Mouse (Mus musculus): Measurements from ENCODE around the gene Efcab9. TPM values are rescaled to one million over a fixed set of nuclear protein-coding genes. Genes with fewer than 3 reads are reported as not detected.

Gene Efcab9
- polyA plus RNA-seq, 1 experiment from 2014 or later = not detected

GRCm38 (mm10) chr11:32495283-32495682, 36.6 kb downstream of the Efcab9 start:
- 81% methylated on average over 2 of the region's 2 CpGs for WGBS
- Histone ChIP-seq H3K9ac (ENCODE audit: low read depth, low read length) (no peak overlapping the region), H3K4me3 (ENCODE audit: low read depth, low read length) (no peak overlapping the region), H3K4me2 (ENCODE audit: low read length) (no peak overlapping the region), H3K4me1 (ENCODE audit: control insufficient read depth, insufficient read depth, low read length) (peaks cover 2% of the 10 kb centered on the region; the same call in 1 of the 2 replicates), H3K27ac (ENCODE audit: low read length) (no peak overlapping the region), H3K27me3 (ENCODE audit: control insufficient read depth, insufficient read depth, low read depth, low read length) (no peaks in the 10 kb centered on the region), H3K9me3 (replicated peaks; ENCODE audit: control insufficient read depth, low read length, poor library complexity, severe bottlenecking) (no peaks in the 10 kb centered on the region), H3K36me3 (ENCODE audit: control insufficient read depth, insufficient read depth, low read length) (no peaks in the 10 kb centered on the region)
- no peak for ATAC-seq

GRCm38 (mm10) chr11:32493312-32493711, 38.6 kb downstream of the Efcab9 start:
- Histone ChIP-seq H3K9me3 (replicated peaks; ENCODE audit: control insufficient read depth, low read length, poor library complexity, severe bottlenecking) (no peaks in the 10 kb centered on the region), H3K4me2 (ENCODE audit: low read length) (no peak overlapping the region), H3K4me1 (ENCODE audit: control insufficient read depth, insufficient read depth, low read length) (0 out of 2 replicates have a peak, but pooled peaks cover 2% of the 10 kb centered on the region), H3K27me3 (ENCODE audit: control insufficient read depth, insufficient read depth, low read depth, low read length) (no peaks in the 10 kb centered on the region), H3K36me3 (ENCODE audit: control insufficient read depth, insufficient read depth, low read length) (no peaks in the 10 kb centered on the region), H3K4me3 (ENCODE audit: low read depth, low read length) (no peak overlapping the region), H3K27ac (ENCODE audit: low read length) (no peak overlapping the region), H3K9ac (ENCODE audit: low read depth, low read length) (no peak overlapping the region)
- ATAC-seq = no peak

DNA sequence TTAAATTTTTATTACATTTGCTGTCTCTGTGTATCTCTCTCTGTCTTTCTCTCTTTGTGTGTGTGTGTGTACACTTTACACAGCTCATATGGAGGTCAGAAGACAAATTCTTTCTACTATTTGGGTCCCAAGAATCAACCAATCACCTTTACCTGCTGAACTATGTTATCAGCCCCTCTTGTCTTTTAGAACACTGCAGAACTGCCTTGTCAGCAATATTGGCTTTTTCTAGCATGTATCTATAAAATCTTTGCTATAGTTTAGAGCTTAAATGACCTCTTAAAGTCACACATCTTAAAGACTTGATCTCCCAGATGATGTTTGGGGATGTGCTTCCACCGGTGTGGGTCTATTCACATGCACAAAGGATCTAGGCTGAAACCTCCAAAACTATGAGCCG, 40.8 kb downstream of the Efcab9 start:
- WGBS = 99% methylated on average over 2 of the region's 2 CpGs
- no peak overlapping the region for H3K27ac ChIP-seq (ENCODE audit: low read length)
- no peak overlapping the region for H3K4me3 ChIP-seq (ENCODE audit: low read depth, low read length)
- no peak overlapping the region for H3K9ac ChIP-seq (ENCODE audit: low read depth, low read length)
- H3K4me1 ChIP-seq (ENCODE audit: control insufficient read depth, insufficient read depth, low read length) = 0 out of 2 replicates have a peak, but pooled peaks cover 2% of the 10 kb centered on the region
- no peaks in the 10 kb centered on the region for H3K27me3 ChIP-seq (ENCODE audit: control insufficient read depth, insufficient read depth, low read depth, low read length)
- H3K9me3 ChIP-seq (replicated peaks; ENCODE audit: control insufficient read depth, low read length, poor library complexity, severe bottlenecking) = no peaks in the 10 kb centered on the region
- no peaks in the 10 kb centered on the region for H3K36me3 ChIP-seq (ENCODE audit: control insufficient read depth, insufficient read depth, low read length)
- ATAC-seq = no peak
- no peak overlapping the region for H3K4me2 ChIP-seq (ENCODE audit: low read length)

GRCm38 (mm10) chr11:32488808-32489670, 42.8 kb downstream of the Efcab9 start:
- Histone ChIP-seq H3K9me3 (replicated peaks; ENCODE audit: control insufficient read depth, low read length, poor library complexity, severe bottlenecking) (no peaks in the 10 kb centered on the region), H3K36me3 (ENCODE audit: control insufficient read depth, insufficient read depth, low read length) (no peaks in the 10 kb centered on the region), H3K27ac (ENCODE audit: low read length) (no peak overlapping the region), H3K4me3 (ENCODE audit: low read depth, low read length) (no peak overlapping the region), H3K9ac (ENCODE audit: low read depth, low read length) (no peak overlapping the region), H3K4me1 (ENCODE audit: control insufficient read depth, insufficient read depth, low read length) (0 out of 2 replicates have a peak, but pooled peaks cover 2% of the 10 kb centered on the region), H3K4me2 (ENCODE audit: low read length) (no peak overlapping the region), H3K27me3 (ENCODE audit: control insufficient read depth, insufficient read depth, low read depth, low read length) (no peaks in the 10 kb centered on the region)
- no peak for ATAC-seq
- WGBS = 89% methylated on average over 5 of the region's 5 CpGs

DNA sequence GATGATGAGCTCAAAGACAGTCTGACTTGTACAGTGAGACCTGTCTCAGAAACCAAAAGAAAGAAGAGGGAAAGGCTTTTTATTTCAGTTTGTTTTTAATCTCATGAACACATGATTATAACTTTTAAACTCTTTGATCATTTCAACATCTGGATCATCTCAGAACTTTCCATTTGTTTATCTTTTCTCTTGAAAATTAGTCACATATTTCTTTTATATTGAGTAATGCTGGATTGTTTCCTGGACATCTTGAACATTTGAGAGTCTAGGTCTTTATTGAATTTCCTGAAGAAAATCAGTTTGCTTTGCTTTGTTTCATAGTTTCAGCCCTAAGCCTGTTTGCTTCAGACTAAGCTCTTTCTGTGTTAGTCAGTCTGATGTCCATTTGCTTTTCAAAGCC, 43.5 kb downstream of the Efcab9 start:
- no peak overlapping the region for H3K9ac ChIP-seq (ENCODE audit: low read depth, low read length)
- H3K4me1 ChIP-seq (ENCODE audit: control insufficient read depth, insufficient read depth, low read length) = 0 out of 2 replicates have a peak, but pooled peaks cover under 1% of the 10 kb centered on the region
- no peak overlapping the region for H3K4me2 ChIP-seq (ENCODE audit: low read length)
- H3K4me3 ChIP-seq (ENCODE audit: low read depth, low read length) = no peak overlapping the region
- H3K36me3 ChIP-seq (ENCODE audit: control insufficient read depth, insufficient read depth, low read length) = no peaks in the 10 kb centered on the region
- H3K27me3 ChIP-seq (ENCODE audit: control insufficient read depth, insufficient read depth, low read depth, low read length) = no peaks in the 10 kb centered on the region
- H3K27ac ChIP-seq (ENCODE audit: low read length) = no peak overlapping the region
- ATAC-seq = no peak
- H3K9me3 ChIP-seq (replicated peaks; ENCODE audit: control insufficient read depth, low read length, poor library complexity, severe bottlenecking) = no peaks in the 10 kb centered on the region

- Histone ChIP-seq H3K9me3 (replicated peaks; ENCODE audit: control insufficient read depth, low read length, poor library complexity, severe bottlenecking) (no peaks in the 10 kb centered on the region), H3K4me2 (ENCODE audit: low read length) (no peak overlapping the region), H3K4me3 (ENCODE audit: low read depth, low read length) (no peak overlapping the region), H3K9ac (ENCODE audit: low read depth, low read length) (no peak overlapping the region), H3K4me1 (ENCODE audit: control insufficient read depth, insufficient read depth, low read length) (no peaks in the 10 kb centered on the region), H3K36me3 (ENCODE audit: control insufficient read depth, insufficient read depth, low read length) (no peaks in the 10 kb centered on the region), H3K27ac (ENCODE audit: low read length) (no peak overlapping the region), H3K27me3 (ENCODE audit: control insufficient read depth, insufficient read depth, low read depth, low read length) (no peaks in the 10 kb centered on the region)
- WGBS = 90% methylated on average over 3 of the region's 3 CpGs
- ATAC-seq = no peak
Observed at GRCm38 (mm10) chr11:32487501-32487900, 44.4 kb downstream of the Efcab9 start.

- WGBS = 68% methylated on average over 3 of the region's 3 CpGs
- Histone ChIP-seq H3K4me2 (ENCODE audit: low read length) (no peak overlapping the region), H3K27ac (ENCODE audit: low read length) (no peak overlapping the region), H3K27me3 (ENCODE audit: control insufficient read depth, insufficient read depth, low read depth, low read length) (no peaks in the 10 kb centered on the region), H3K4me1 (ENCODE audit: control insufficient read depth, insufficient read depth, low read length) (no peaks in the 10 kb centered on the region), H3K9ac (ENCODE audit: low read depth, low read length) (no peak overlapping the region), H3K36me3 (ENCODE audit: control insufficient read depth, insufficient read depth, low read length) (no peaks in the 10 kb centered on the region), H3K9me3 (replicated peaks; ENCODE audit: control insufficient read depth, low read length, poor library complexity, severe bottlenecking) (no peaks in the 10 kb centered on the region), H3K4me3 (ENCODE audit: low read depth, low read length) (no peak overlapping the region)
- no peak for ATAC-seq
Observed at GRCm38 (mm10) chr11:32486621-32487020, 45.3 kb downstream of the Efcab9 start.

- Histone ChIP-seq H3K27ac (ENCODE audit: low read length) (no peak overlapping the region), H3K4me3 (ENCODE audit: low read depth, low read length) (no peak overlapping the region), H3K4me1 (ENCODE audit: control insufficient read depth, insufficient read depth, low read length) (no peaks in the 10 kb centered on the region), H3K36me3 (ENCODE audit: control insufficient read depth, insufficient read depth, low read length) (no peaks in the 10 kb centered on the region), H3K9ac (ENCODE audit: low read depth, low read length) (no peak overlapping the region), H3K9me3 (replicated peaks; ENCODE audit: control insufficient read depth, low read length, poor library complexity, severe bottlenecking) (no peaks in the 10 kb centered on the region), H3K4me2 (ENCODE audit: low read length) (no peak overlapping the region), H3K27me3 (ENCODE audit: control insufficient read depth, insufficient read depth, low read depth, low read length) (no peaks in the 10 kb centered on the region)
- 69% methylated on average over 3 of the region's 3 CpGs for WGBS
- ATAC-seq = no peak
Observed at GRCm38 (mm10) chr11:32485290-32485689, 46.6 kb downstream of the Efcab9 start.

DNA sequence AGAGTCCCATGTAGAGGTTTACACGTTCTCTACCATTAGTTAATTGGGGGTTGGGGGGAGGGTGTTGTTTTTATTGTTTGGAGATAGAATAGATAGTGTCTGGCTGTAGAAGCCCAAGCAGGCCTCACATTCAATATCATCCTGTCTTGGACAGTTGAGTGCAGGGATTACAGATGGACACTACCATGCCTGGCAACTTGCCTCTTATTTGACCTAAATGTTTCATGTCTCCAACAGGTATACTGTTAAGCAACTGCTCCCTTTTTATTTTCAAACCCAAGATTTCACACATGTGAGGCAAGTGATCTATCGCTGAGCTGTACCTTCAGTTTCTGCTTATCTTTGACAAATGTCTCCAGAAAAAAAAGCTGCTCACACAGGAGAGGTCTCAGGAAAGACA, 50.4 kb downstream of the Efcab9 start:
- Histone ChIP-seq H3K36me3 (ENCODE audit: control insufficient read depth, insufficient read depth, low read length) (no peaks in the 10 kb centered on the region), H3K4me1 (ENCODE audit: control insufficient read depth, insufficient read depth, low read length) (no peaks in the 10 kb centered on the region; the same call in 1 of the 2 replicates), H3K27ac (ENCODE audit: low read length) (no peak overlapping the region), H3K4me2 (ENCODE audit: low read length) (no peak overlapping the region), H3K9me3 (replicated peaks; ENCODE audit: control insufficient read depth, low read length, poor library complexity, severe bottlenecking) (no peaks in the 10 kb centered on the region), H3K27me3 (ENCODE audit: control insufficient read depth, insufficient read depth, low read depth, low read length) (no peaks in the 10 kb centered on the region), H3K9ac (ENCODE audit: low read depth, low read length) (no peak overlapping the region), H3K4me3 (ENCODE audit: low read depth, low read length) (no peak overlapping the region)
- no peak for ATAC-seq
- 85% methylated on average over 2 of the region's 2 CpGs for WGBS
